Mouse (Mus musculus) ES-E14 (cell line): ENCODE measurements at regions not wholly inside any gene's neighbourhood (a gene's known extent, or its start where the extent isn't known, plus 50 kb on each side); places are given as distances from the start of the nearest gene placed in this dataset.

Experiments used
- CHD2 ChIP-seq: IDR thresholded peaks from 2 replicates; pipeline ENCODE4 v1.6.1; 2014; ENCODE audit warnings: mild to moderate bottlenecking, low read depth, low read length, inconsistent platforms
- HCFC1 ChIP-seq: IDR thresholded peaks from 2 replicates; pipeline ENCODE4 v1.6.1; 2012; ENCODE audit warnings: low read length, inconsistent platforms, borderline replicate concordance; ENCODE audit not compliant: insufficient read depth
- MAFK ChIP-seq: IDR thresholded peaks from 2 replicates; pipeline ENCODE4 v1.6.1; 2014; ENCODE audit warnings: mild to moderate bottlenecking, low read depth, low read length, inconsistent platforms; ENCODE audit not compliant: insufficient read depth
- ZC3H11A ChIP-seq: IDR thresholded peaks from 2 replicates; pipeline ENCODE4 v1.6.1; 2012; ENCODE audit warnings: low read depth, mild to moderate bottlenecking, inconsistent platforms, low read length, borderline replicate concordance
- ZNF384 ChIP-seq: IDR thresholded peaks from 2 replicates; pipeline ENCODE4 v1.6.1; 2012; ENCODE audit warnings: low read depth, low read length, inconsistent platforms

- TF ChIP-seq MAFK: no peak
- no peak for TF ChIP-seq ZC3H11A
- TF ChIP-seq HCFC1: no peak
- no peak for TF ChIP-seq ZNF384
- no peak for TF ChIP-seq CHD2
Measured at GRCm38 (mm10) chr10:10205805-10206520, 266.2 kb downstream of the Adgb start.
